Mouse (Mus musculus): ENCODE measurements around the gene Fer. TPM values are rescaled to one million over a fixed set of nuclear protein-coding genes. Genes with fewer than 3 reads are reported as not detected.

The Fer gene
- 1.3 TPM for polyA plus RNA-seq (2017; shearing (Covaris generic))

DNA sequence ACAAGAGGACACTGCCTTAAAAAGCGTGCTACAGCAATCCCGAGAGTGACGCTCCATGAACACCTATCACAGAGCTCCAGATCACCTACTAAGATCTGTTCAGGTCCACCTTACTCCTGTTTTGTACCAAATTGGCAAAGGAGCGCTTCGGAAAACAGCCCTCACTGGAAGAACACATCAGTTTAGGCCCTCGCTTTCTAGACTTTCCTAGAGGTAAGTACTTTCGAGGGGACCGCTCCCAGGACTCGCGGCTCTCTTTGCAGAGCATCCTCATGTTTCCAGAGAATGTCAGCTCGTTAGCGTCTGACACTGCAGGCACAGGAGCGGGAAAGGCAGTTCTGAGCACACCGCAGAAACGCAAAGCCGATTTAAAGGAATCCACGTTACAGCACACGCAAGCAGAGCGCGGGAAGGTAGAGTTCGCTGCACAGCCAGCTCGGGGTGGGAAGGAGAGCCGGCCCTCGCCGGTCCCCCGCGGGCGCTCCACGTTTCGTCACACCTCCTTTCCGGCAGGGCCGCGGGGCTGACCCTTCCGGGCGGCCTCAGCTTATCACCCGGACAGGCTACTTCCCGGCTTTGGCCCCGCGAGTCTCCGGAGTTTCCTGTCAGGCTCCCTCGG, at the start of gene Fer:
Gene Fer (plus strand): TSS at position 51 of the 619 bp plus-strand sequence.

DNA sequence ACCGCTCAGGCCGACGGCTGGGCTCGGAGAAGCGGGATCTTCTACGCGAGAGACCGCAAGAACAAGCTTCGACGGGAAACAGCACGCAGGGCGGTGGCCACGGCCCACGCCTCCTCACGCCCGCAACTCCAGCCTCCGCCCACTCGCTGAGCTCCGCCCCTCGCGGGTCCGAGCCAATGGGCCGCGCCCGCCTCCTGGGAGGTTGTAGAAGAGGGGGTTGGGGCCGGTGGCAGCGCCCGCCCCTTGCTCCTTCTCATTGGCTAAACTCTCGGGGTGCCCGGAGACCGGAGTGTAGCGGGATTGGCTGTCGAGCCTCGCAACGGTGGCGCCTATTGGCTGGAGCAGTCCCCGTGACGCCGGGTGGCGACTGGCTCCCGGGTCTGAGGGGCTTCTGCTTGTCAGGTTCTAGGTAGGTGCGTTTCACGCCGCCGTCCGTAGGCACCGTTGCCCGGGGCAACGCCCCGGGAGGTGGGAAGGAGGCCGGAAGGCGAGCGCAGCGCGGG, 836 bp downstream of the Fer start, which contains the start of gene A930002H24Rik:
Gene A930002H24Rik (minus strand): TSS at position 145 of the 503 bp plus-strand sequence.

Other genes with a start within 250 kb of the Fer start
- not detected for gene A930002H24Rik, start 729 bp downstream of the Fer start, polyA plus RNA-seq (2017; shearing (Covaris generic))